Mouse (Mus musculus) CD8-positive naive resting alpha-beta T cell, adult 57 days (primary cell): ENCODE results near the gene Otoa. TPM values are rescaled to one million over a fixed set of nuclear protein-coding genes. Genes with fewer than 3 reads are reported as not detected.

ENCODE experiments used
- total RNA-seq: library from RNA; stranded (reverse); gene quantifications from one replicate; pipeline ENCODE4 v1.2.4, GENCODE M21; 2023

Gene Otoa
- total RNA-seq: 3.1 TPM

DNA sequence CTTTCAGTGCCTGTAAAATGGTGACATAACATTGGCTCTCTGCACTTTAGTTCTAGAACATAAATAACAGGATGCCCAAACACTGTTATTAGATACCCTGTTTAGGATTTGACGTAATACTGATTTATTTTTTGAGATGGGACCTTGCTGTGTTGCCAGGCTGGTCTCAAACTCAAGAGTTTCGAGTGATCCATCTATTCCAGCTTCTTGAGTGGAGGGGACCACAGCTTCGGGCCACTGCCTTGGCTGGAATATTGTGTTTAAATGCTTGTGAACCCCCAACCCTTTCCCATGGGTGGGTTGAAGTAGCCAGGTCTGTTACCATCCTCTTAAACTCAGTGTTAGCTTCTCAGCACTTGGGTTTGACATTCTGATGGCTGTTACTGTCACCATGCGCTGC is at the start of gene Otoa:
Otoa (plus strand) TSS at position 301 of the 400 bp plus-strand sequence.

DNA sequence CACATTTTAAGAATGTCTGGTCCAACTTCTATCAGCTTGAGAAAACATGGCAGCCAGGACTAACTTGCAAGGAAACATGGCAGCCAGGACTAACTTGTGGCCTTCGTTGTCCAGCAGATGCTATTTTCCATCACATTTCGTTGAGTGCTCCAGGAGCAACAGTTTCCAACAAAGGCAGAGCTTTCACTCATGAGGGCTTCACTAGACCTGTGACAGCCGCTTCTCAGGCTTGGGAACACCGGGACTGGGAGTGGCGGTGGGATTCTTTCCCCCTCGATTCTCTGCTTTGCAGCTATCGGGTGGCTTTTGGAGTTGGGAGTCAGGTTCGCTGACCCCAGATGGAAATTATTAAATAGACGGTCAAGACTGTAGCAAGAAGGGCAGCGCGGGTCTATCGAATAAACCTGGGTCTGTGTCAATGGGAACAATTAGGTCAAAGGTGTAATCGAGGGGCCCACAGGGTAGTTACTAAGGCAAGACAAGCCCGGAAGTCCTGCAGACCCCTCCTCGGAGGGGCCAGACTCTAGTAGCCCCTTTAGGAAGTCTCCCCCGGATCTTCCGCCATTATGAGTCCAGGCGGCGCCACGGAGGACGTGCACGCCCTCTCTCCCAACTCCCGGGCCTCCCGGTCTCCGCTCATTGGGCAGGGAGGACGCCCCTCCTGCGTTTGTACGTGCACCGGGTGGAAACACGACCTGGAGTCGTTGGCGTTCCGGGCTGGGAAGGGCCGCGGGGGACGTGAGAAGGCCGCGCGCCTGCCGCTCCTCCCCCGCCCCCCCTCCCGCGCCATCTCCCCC is 47.4 kb upstream of the Otoa start, which contains the start of gene Mettl9:
Mettl9 (plus strand) TSS at position 590 of the 797 bp plus-strand sequence.

DNA sequence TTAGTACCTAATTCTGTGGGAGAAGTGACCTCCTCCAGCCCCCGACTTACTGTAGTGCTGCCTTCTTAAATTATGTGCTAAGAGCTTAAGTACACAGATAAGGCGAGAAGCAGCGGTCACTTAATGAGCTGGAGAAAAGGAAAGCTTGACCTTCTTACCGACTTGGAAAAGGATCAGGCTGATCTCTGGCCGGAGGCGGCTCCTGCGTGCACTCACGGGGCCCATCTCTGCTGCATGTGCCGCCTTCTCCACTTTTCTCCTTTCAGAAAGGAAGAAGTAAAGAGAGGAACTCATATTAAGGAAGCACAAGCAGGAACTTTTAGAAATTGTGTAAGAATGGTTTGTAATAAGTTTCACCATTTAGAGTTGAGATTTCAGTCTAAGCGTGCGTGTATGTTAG is 7.2 kb upstream of the Otoa start, which contains the start of gene Igsf6:
Igsf6 (minus strand) TSS at position 292 of the 400 bp plus-strand sequence.

Other genes starting within 250 kb of the Otoa start
- 12.8 TPM for gene Eef2k, start 238.8 kb upstream of the Otoa start, total RNA-seq
- gene Polr3e, start 163.9 kb upstream of the Otoa start, total RNA-seq: 32.3 TPM
- 26.3 TPM for gene Cdr2, start 99.3 kb upstream of the Otoa start, total RNA-seq
- 2.1 TPM for gene Mfsd13b, start 99.1 kb upstream of the Otoa start, total RNA-seq
- gene Mettl9, start 47.2 kb upstream of the Otoa start, total RNA-seq: 122 TPM
- 1.7 TPM for gene Igsf6, start 7.1 kb upstream of the Otoa start, total RNA-seq